Mouse (Mus musculus) spleen, adult 2 months (tissue): ENCODE results near the gene Sidt2.

Experiments
- CTCF ChIP-seq: fragments of 200-500 bp; IDR thresholded peaks from 2 replicates; pipeline ENCODE4 v1.5.1; 2011; ENCODE audit warnings: mild to moderate bottlenecking, inconsistent platforms; ENCODE audit not compliant: insufficient read depth, insufficient read length, insufficient replicate concordance; ENCODE audit errors: extremely low read depth
- POLR2A ChIP-seq: fragments of 200-500 bp; IDR thresholded peaks from 2 replicates; pipeline ENCODE4 v1.6.1; 2011; ENCODE audit warnings: low read depth, low read length, inconsistent platforms

DNA sequence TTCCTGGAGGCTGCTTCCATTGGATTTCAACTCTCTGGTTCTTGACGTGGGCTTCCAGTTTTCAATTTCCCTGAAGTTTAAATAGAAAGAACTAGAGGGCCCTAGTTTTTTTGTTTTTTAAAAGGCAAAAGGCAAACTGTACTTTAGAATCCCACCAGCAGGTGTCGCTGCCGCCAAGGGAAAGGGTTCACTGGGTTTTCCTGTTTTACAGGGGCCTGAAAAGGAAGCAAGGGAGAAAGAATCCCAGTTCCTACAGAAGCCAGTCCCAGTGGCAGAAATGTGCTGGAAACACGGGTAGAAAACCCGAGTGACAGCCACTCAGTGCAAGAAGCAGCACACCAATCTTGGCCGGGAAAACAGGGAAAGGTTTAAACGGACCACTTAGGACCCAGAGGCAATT lies 48.7 kb upstream of the Sidt2 start:
- TF ChIP-seq POLR2A (no peak), CTCF (peak; percentile 83; the same call in 1 of the 2 replicates)
